Mouse (Mus musculus) hindbrain, postnatal 0 days (tissue): ENCODE data around the gene Haspin. TPM values are rescaled to one million over a fixed set of nuclear protein-coding genes. Genes with fewer than 3 reads are reported as not detected.
A peak's percentile ranks its signal among the peaks of the same experiment; 100 is the strongest.

ENCODE experiments used
- ATAC-seq: fragments of 200-750 bp; cut with Nextera tagmentation; 2 replicates; pipeline ENCODE4 v1.8.0; 2017; ENCODE audit warnings: mild to moderate bottlenecking, moderate TSS enrichment, moderate library complexity
- DNase-seq: peaks from one replicate; pipeline ENCODE4 v3.0.0-alpha.2; 2015; ENCODE audit warnings: low spot score
- H3K27ac ChIP-seq: fragments of 300-500 bp; sonication (generic); 2 replicates; pipeline ENCODE4 v1.5.1; 2014; ENCODE audit warnings: mild to moderate bottlenecking
- H3K27me3 ChIP-seq: fragments of 300-500 bp; sonication (generic); 2 replicates; pipeline ENCODE4 v1.6.1; 2014; ENCODE audit warnings: low read length, mixed read lengths; ENCODE audit not compliant: insufficient read depth
- H3K36me3 ChIP-seq: fragments of 300-500 bp; sonication (generic); 2 replicates; pipeline ENCODE4 v1.6.1; 2014; ENCODE audit warnings: low read length, mixed read lengths; ENCODE audit not compliant: insufficient read depth
- H3K4me1 ChIP-seq: fragments of 300-500 bp; sonication (generic); 2 replicates; pipeline ENCODE4 v1.6.1; 2014; ENCODE audit warnings: antibody characterized with exemption, low read length, mixed read lengths; ENCODE audit not compliant: insufficient read depth
- H3K4me2 ChIP-seq: fragments of 300-500 bp; sonication (generic); 2 replicates; pipeline ENCODE4 v1.6.1; 2014; ENCODE audit warnings: low read depth, mild to moderate bottlenecking, low read length, moderate library complexity, mixed read lengths
- H3K4me3 ChIP-seq: fragments of 300-500 bp; sonication (generic); 2 replicates; pipeline ENCODE4 v1.5.1; 2014; ENCODE audit warnings: low read length
- H3K9ac ChIP-seq: fragments of 300-500 bp; sonication (generic); replicated peaks from 2 replicates; pipeline ENCODE4 v1.6.1; 2014; ENCODE audit warnings: mild to moderate bottlenecking, low read length, moderate library complexity, mixed read lengths
- H3K9me3 ChIP-seq: fragments of 300-500 bp; sonication (generic); 2 replicates; pipeline ENCODE4 v1.6.1; 2016; ENCODE audit warnings: low read length, mixed read lengths
- CTCF ChIP-seq: IDR thresholded peaks from 2 replicates; pipeline ENCODE4 v1.5.1; 2016; ENCODE audit warnings: antibody characterized with exemption, control low read depth, low read depth
- WGBS: fragments of 180-500 bp; shearing (Covaris S2); extraction: QIAGEN DNeasy Blood & Tissue Kit; methylation state at CpG from one replicate; pipeline ENCODE4 v1.1.7; 2014; 5-methylcytosine and 5-hydroxymethylcytosine counted together
- polyA plus RNA-seq: library from polyadenylated mRNA; unstranded; fragments of >200 nt; fragmentation: Nextera tagmentation; extraction: Ambion mirVana; gene quantifications from 2 replicates; pipeline ENCODE4 v1.2.1, GENCODE M21; 2015
- total RNA-seq: library from RNA; depleted of rRNA; stranded (reverse); fragments of >200 nt; gene quantifications from 2 replicates; pipeline ENCODE4 v1.2.3, GENCODE M21; 2014

Haspin gene
- total and polyA plus RNA-seq, 2 experiments from 2014 or later = 2.4 to 3.3 TPM

DNA sequence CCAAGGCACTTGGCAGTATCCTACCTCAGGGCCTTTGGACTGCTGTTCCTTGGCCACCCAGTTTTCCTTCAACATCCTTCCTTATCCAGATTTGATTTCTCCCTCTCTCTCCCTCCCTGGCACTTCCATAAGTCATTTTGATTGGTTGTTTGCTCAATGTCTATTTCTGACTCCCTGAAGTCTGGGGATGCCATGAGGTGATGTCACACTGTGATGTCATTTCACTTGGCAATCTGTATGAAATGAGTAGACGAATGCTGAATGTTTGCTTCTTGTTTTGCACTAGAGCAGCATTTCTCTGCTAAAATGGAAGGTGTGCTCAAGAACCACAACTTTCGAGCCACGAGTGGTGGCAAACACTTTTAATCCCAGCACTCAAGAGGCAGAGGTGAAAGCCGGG, 23.5 kb upstream of the Haspin start:
- 0 out of 2 replicates have a peak, but pooled peaks cover 6% of the 10 kb centered on the region for H3K4me1 ChIP-seq
- H3K36me3 ChIP-seq = no peaks in the 10 kb centered on the region
- 94% methylated on average over 4 of the region's 4 CpGs for WGBS
- no peaks in the 10 kb centered on the region for H3K27me3 ChIP-seq
- no peak overlapping the region for H3K4me3 ChIP-seq
- no peaks in the 10 kb centered on the region for H3K9me3 ChIP-seq
- TF ChIP-seq CTCF = no peak
- H3K27ac ChIP-seq = no peak overlapping the region
- DNase-seq (no peak), ATAC-seq (no peak)
- H3K9ac ChIP-seq = no peak overlapping the region
- H3K4me2 ChIP-seq = no peak overlapping the region

GRCm38 (mm10) chr11:73160811-73161200, 22.7 kb upstream of the Haspin start:
- H3K9ac ChIP-seq = no peak overlapping the region
- H3K27me3 ChIP-seq = no peaks in the 10 kb centered on the region
- no peak for TF ChIP-seq CTCF
- DNase-seq = no peak
- 30% methylated on average over 6 of the region's 6 CpGs for WGBS
- H3K27ac ChIP-seq = no peak overlapping the region
- 0 out of 2 replicates have a peak, but pooled peaks have one; percentile 12 for ATAC-seq
- peak overlapping the region; percentile 88 for H3K4me2 ChIP-seq
- 0 out of 2 replicates have a peak, but pooled peaks cover 6% of the 10 kb centered on the region for H3K4me1 ChIP-seq
- peak overlapping the region; percentile 47 for H3K4me3 ChIP-seq
- no peaks in the 10 kb centered on the region for H3K36me3 ChIP-seq
- H3K9me3 ChIP-seq = no peaks in the 10 kb centered on the region

DNA sequence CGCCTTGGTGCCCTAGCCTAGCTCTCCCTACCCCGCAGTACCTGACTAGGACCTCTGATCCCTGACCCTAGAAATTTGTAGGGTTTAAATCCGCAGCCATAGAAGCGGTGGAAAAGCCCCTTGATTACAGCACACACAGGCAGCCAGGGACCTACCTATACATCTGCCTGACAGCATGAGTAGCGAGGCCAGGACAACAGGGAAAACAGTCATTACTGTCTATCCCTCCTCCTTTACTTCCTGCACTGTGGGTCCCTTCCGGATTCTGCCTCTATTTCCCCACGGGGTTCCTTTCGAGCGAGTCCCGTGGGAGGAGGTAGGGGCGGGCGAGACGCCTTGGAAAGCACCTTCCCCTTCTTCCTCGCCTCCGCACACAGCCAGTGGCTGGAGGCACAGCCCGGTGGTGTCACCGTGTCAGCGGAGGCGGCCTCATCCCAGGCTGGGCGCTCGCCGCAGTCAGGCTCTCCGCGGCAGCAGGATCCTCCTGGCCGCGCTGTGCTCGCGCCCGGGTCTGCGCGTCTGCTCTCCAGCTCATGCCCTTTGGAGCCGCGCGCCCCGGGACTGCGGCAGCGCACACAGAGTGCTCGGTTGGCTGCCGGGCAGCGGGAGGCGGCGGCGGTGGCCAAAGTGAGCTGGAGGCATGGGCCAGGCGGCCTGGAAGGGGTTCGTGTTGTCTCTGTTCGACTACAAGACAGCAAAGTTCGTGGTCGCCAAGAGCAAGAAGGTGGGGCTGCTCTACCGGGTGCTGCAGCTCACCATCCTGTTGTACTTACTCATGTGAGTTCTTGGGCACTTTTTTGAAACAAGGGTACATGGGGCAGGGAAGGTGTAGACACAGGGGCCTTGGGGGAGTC, 22.1 kb upstream of the Haspin start, which contains the start of gene P2rx5:
P2rx5 (plus strand) TSS at position 465 of the 854 bp plus-strand sequence.
- ATAC-seq = peak; percentile 62; the same call in 1 of the 2 replicates

DNA sequence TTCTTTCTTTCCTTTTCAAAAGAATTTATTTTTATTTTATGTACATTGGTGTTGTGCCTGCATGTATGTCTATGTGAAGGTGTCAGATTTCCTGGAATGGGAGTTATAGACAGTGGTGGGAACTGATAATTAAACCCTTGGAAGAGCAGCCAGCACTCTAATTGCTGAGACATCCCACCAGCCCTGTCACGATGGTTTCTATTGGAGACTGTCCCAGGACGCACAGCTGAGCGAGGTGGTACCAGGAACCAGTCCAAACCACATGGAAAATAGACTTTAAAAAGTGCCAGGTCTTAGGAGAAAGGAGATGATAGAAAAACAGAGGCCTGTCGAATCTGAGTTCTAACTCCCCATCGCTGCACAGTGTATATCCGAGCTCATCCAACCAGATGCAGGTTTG, 17.0 kb upstream of the Haspin start:
- WGBS = 60% methylated on average over 6 of the region's 6 CpGs
- no peak overlapping the region for H3K4me2 ChIP-seq
- no peak overlapping the region for H3K9ac ChIP-seq
- no peaks in the 10 kb centered on the region for H3K36me3 ChIP-seq
- H3K27me3 ChIP-seq = no peaks in the 10 kb centered on the region
- no peaks in the 10 kb centered on the region for H3K4me1 ChIP-seq
- H3K4me3 ChIP-seq = no peak overlapping the region
- TF ChIP-seq CTCF = no peak
- H3K27ac ChIP-seq = no peak overlapping the region
- no peak for DNase-seq
- no peak for ATAC-seq
- H3K9me3 ChIP-seq = no peaks in the 10 kb centered on the region

More for the DNA sequence above, 22.1 kb upstream of the Haspin start, which contains the start of gene P2rx5:
- Histone ChIP-seq H3K4me3 (peak within 1 kb of the TSS; percentile 47), H3K36me3 (no peaks in the 10 kb centered on the region), H3K27me3 (no peaks in the 10 kb centered on the region), H3K4me1 (0 out of 2 replicates have a peak, but pooled peaks cover 6% of the 10 kb centered on the region), H3K9ac (peak within 1 kb of the TSS; percentile 40), H3K4me2 (peak within 1 kb of the TSS; percentile 88), H3K9me3 (no peaks in the 10 kb centered on the region), H3K27ac (no peak within 1 kb of the TSS)
- DNase-seq = peak; percentile 51
- TF ChIP-seq CTCF = no peak
- WGBS = 2% methylated on average over 49 of the region's 49 CpGs

GRCm38 (mm10) chr11:73148209-73148608, 10.1 kb upstream of the Haspin start:
- no peak overlapping the region for H3K27ac ChIP-seq
- ATAC-seq = no peak

GRCm38 (mm10) chr11:73146975-73147365, 8.9 kb upstream of the Haspin start:
- no peak overlapping the region for H3K4me2 ChIP-seq
- H3K36me3 ChIP-seq = no peaks in the 10 kb centered on the region
- no peak for TF ChIP-seq CTCF
- 45% methylated on average over 7 of the region's 7 CpGs for WGBS
- no peak overlapping the region for H3K27ac ChIP-seq
- no peaks in the 10 kb centered on the region for H3K27me3 ChIP-seq
- no peaks in the 10 kb centered on the region for H3K9me3 ChIP-seq
- H3K4me3 ChIP-seq = no peak overlapping the region
- no peak overlapping the region for H3K9ac ChIP-seq
- ATAC-seq (no peak), DNase-seq (no peak)
- no peaks in the 10 kb centered on the region for H3K4me1 ChIP-seq

More at GRCm38 (mm10) chr11:73148209-73148608, 10.1 kb upstream of the Haspin start:
- Histone ChIP-seq H3K36me3 (no peaks in the 10 kb centered on the region), H3K9me3 (no peaks in the 10 kb centered on the region), H3K27me3 (no peaks in the 10 kb centered on the region), H3K4me2 (no peak overlapping the region), H3K4me3 (no peak overlapping the region), H3K9ac (no peak overlapping the region), H3K4me1 (no peaks in the 10 kb centered on the region)
- WGBS = 67% methylated on average over 9 of the region's 9 CpGs
- DNase-seq = no peak
- no peak for TF ChIP-seq CTCF
